Mouse (Mus musculus): Measurements from ENCODE around the gene Ubl3.

GRCm38 (mm10) chr5:148549307-148549706, 3.3 kb downstream of the Ubl3 start:
- TF ChIP-seq CTCF (IDR thresholded peaks at IDR 0.05; ENCODE audit: low read depth, low read length) (no peak), POLR2A (IDR thresholded peaks at IDR 0.05; ENCODE audit: extremely low read depth, insufficient read depth, low read length) (no peak)
